Mouse (Mus musculus) midbrain, embryonic 14.5 days (tissue): ENCODE measurements around the gene Kcnq1. TPM values are rescaled to one million over a fixed set of nuclear protein-coding genes. Genes with fewer than 3 reads are reported as not detected.

ENCODE experiments used
- ATAC-seq: fragments of 200-750 bp; cut with Nextera tagmentation; 2 replicates; pipeline ENCODE4 v1.8.0; 2017; ENCODE audit warnings: moderate number of reproducible peaks, moderate library complexity; ENCODE audit not compliant: low FRiP score, low TSS enrichment
- DNase-seq: peaks from one replicate; pipeline ENCODE4 v3.0.0-alpha.2; 2015
- H3K27ac ChIP-seq: fragments of 300-500 bp; sonication (generic); replicated peaks from 2 replicates; pipeline ENCODE4 v1.5.1; 2014; ENCODE audit warnings: mild to moderate bottlenecking, low read depth, low read length, moderate library complexity
- H3K27me3 ChIP-seq: fragments of 300-500 bp; sonication (generic); 2 replicates; pipeline ENCODE4 v1.6.1; 2014; ENCODE audit warnings: low read length, control low read depth, mixed read lengths; ENCODE audit not compliant: control insufficient read depth, insufficient read depth
- H3K36me3 ChIP-seq: fragments of 300-500 bp; sonication (generic); 2 replicates; pipeline ENCODE4 v1.6.1; 2014; ENCODE audit warnings: low read length, control low read depth; ENCODE audit not compliant: control insufficient read depth, insufficient read depth
- H3K4me1 ChIP-seq: fragments of 300-500 bp; sonication (generic); 2 replicates; pipeline ENCODE4 v1.6.1; 2014; ENCODE audit warnings: mild to moderate bottlenecking, antibody characterized with exemption, low read length, control low read depth; ENCODE audit not compliant: control insufficient read depth, insufficient read depth
- H3K4me2 ChIP-seq: fragments of 300-500 bp; sonication (generic); 2 replicates; pipeline ENCODE4 v1.6.1; 2014; ENCODE audit warnings: mild to moderate bottlenecking, low read length, moderate library complexity
- H3K4me3 ChIP-seq: fragments of 300-500 bp; sonication (generic); replicated peaks from 2 replicates; pipeline ENCODE4 v1.5.1; 2014; ENCODE audit warnings: low read depth, low read length
- H3K9ac ChIP-seq: fragments of 300-500 bp; sonication (generic); replicated peaks from 2 replicates; pipeline ENCODE4 v1.6.1; 2014; ENCODE audit warnings: mild to moderate bottlenecking, low read length, moderate library complexity
- H3K9me3 ChIP-seq: fragments of 300-500 bp; sonication (generic); 2 replicates; pipeline ENCODE4 v1.6.1; 2016; ENCODE audit warnings: low read length, control low read depth, mixed read lengths; ENCODE audit not compliant: control insufficient read depth
- WGBS: fragments of 180-500 bp; shearing (Covaris S2); extraction: QIAGEN DNeasy Blood & Tissue Kit; methylation state at CpG from one replicate; pipeline ENCODE4 v1.1.7; 2014; 5-methylcytosine and 5-hydroxymethylcytosine counted together
- polyA plus RNA-seq: library from polyadenylated mRNA; unstranded; fragments of >200 nt; fragmentation: Nextera tagmentation; extraction: Ambion mirVana; gene quantifications from 2 replicates; pipeline ENCODE4 v1.2.1, GENCODE M21; 2014

The Kcnq1 gene
- polyA plus RNA-seq, 1 experiment from 2014 or later = 1.2 TPM

- 94% methylated on average over 3 of the region's 3 CpGs for WGBS
- DNase-seq (no peak), ATAC-seq (no peak)
- Histone ChIP-seq H3K9me3 (no peaks in the 10 kb centered on the region), H3K4me3 (no peak overlapping the region), H3K27me3 (no peaks in the 10 kb centered on the region), H3K4me2 (no peak overlapping the region), H3K9ac (no peak overlapping the region), H3K36me3 (no peaks in the 10 kb centered on the region), H3K27ac (no peak overlapping the region), H3K4me1 (no peaks in the 10 kb centered on the region)
Observed at GRCm38 (mm10) chr7:143189965-143190722, 84.0 kb downstream of the Kcnq1 start.

- Histone ChIP-seq H3K27me3 (no peaks in the 10 kb centered on the region), H3K4me3 (no peak overlapping the region), H3K9me3 (no peaks in the 10 kb centered on the region), H3K36me3 (no peaks in the 10 kb centered on the region), H3K27ac (no peak overlapping the region), H3K9ac (no peak overlapping the region), H3K4me2 (no peak overlapping the region), H3K4me1 (no peaks in the 10 kb centered on the region)
- ATAC-seq (no peak), DNase-seq (no peak)
- WGBS = 81% methylated on average over 5 of the region's 5 CpGs
Observed at GRCm38 (mm10) chr7:143190911-143191310, 84.7 kb downstream of the Kcnq1 start.

GRCm38 (mm10) chr7:143192392-143192791 lies 86.2 kb downstream of the Kcnq1 start:
- Histone ChIP-seq H3K9me3 (no peaks in the 10 kb centered on the region), H3K36me3 (no peaks in the 10 kb centered on the region), H3K4me3 (no peak overlapping the region), H3K4me1 (no peaks in the 10 kb centered on the region), H3K9ac (no peak overlapping the region), H3K27ac (no peak overlapping the region), H3K4me2 (no peak overlapping the region), H3K27me3 (no peaks in the 10 kb centered on the region)
- ATAC-seq = no peak
- no peak for DNase-seq
- WGBS = 94% methylated on average over 7 of the region's 7 CpGs

- no peaks in the 10 kb centered on the region for H3K36me3 ChIP-seq
- H3K9me3 ChIP-seq = no peaks in the 10 kb centered on the region
- H3K9ac ChIP-seq = no peak overlapping the region
- no peak overlapping the region for H3K4me2 ChIP-seq
- no peak for DNase-seq
- H3K4me3 ChIP-seq = no peak overlapping the region
- no peaks in the 10 kb centered on the region for H3K4me1 ChIP-seq
- no peaks in the 10 kb centered on the region for H3K27me3 ChIP-seq
- H3K27ac ChIP-seq = no peak overlapping the region
- 92% methylated on average over 7 of the region's 7 CpGs for WGBS
- ATAC-seq = no peak
Observed at GRCm38 (mm10) chr7:143194064-143194463, 87.9 kb downstream of the Kcnq1 start.

- Histone ChIP-seq H3K4me3 (no peak overlapping the region), H3K9me3 (no peaks in the 10 kb centered on the region), H3K27ac (peak overlapping the region; percentile 50), H3K4me2 (peak overlapping the region; percentile 34), H3K27me3 (no peaks in the 10 kb centered on the region), H3K4me1 (no peaks in the 10 kb centered on the region), H3K36me3 (no peaks in the 10 kb centered on the region), H3K9ac (0 out of 2 replicates have a peak overlapping the region, but pooled peaks have one; percentile 3)
- 15% methylated on average over 15 of the region's 15 CpGs for WGBS
- DNase-seq = peak; percentile 75
- ATAC-seq = peak; percentile 85
Observed at GRCm38 (mm10) chr7:143197951-143198440, 91.8 kb downstream of the Kcnq1 start.

- no peaks in the 10 kb centered on the region for H3K36me3 ChIP-seq
- H3K27me3 ChIP-seq = no peaks in the 10 kb centered on the region
- DNase-seq (no peak), ATAC-seq (0 out of 2 replicates have a peak, but pooled peaks have one; percentile 14)
- 20% methylated on average over 7 of the region's 7 CpGs for WGBS
- H3K4me3 ChIP-seq = no peak overlapping the region
- no peaks in the 10 kb centered on the region for H3K4me1 ChIP-seq
- no peak overlapping the region for H3K9ac ChIP-seq
- no peaks in the 10 kb centered on the region for H3K9me3 ChIP-seq
- H3K4me2 ChIP-seq = peak overlapping the region; percentile 34
- peak overlapping the region; percentile 50 for H3K27ac ChIP-seq
Observed at GRCm38 (mm10) chr7:143198443-143198842, 92.3 kb downstream of the Kcnq1 start.

GRCm38 (mm10) chr7:143201255-143201654 lies 95.1 kb downstream of the Kcnq1 start:
- Histone ChIP-seq H3K4me3 (no peak overlapping the region), H3K9me3 (no peaks in the 10 kb centered on the region), H3K4me1 (no peaks in the 10 kb centered on the region), H3K4me2 (no peak overlapping the region), H3K27me3 (no peaks in the 10 kb centered on the region), H3K9ac (no peak overlapping the region), H3K36me3 (no peaks in the 10 kb centered on the region), H3K27ac (no peak overlapping the region)
- 94% methylated on average over 2 of the region's 2 CpGs for WGBS
- DNase-seq (no peak), ATAC-seq (no peak)

- no peak overlapping the region for H3K9ac ChIP-seq
- H3K4me2 ChIP-seq = no peak overlapping the region
- H3K9me3 ChIP-seq = no peaks in the 10 kb centered on the region
- H3K4me1 ChIP-seq = no peaks in the 10 kb centered on the region
- no peak for ATAC-seq
- H3K27ac ChIP-seq = no peak overlapping the region
- WGBS = 94% methylated on average over 6 of the region's 6 CpGs
- no peaks in the 10 kb centered on the region for H3K36me3 ChIP-seq
- H3K27me3 ChIP-seq = no peaks in the 10 kb centered on the region
- DNase-seq = no peak
- no peak overlapping the region for H3K4me3 ChIP-seq
Observed at GRCm38 (mm10) chr7:143203897-143204296, 97.7 kb downstream of the Kcnq1 start.

GRCm38 (mm10) chr7:143207044-143207443 lies 100.9 kb downstream of the Kcnq1 start:
- no peaks in the 10 kb centered on the region for H3K9me3 ChIP-seq
- DNase-seq (no peak), ATAC-seq (no peak)
- H3K4me3 ChIP-seq = no peak overlapping the region
- H3K36me3 ChIP-seq = no peaks in the 10 kb centered on the region
- H3K4me2 ChIP-seq = no peak overlapping the region
- no peaks in the 10 kb centered on the region for H3K27me3 ChIP-seq
- 62% methylated on average over 4 of the region's 4 CpGs for WGBS
- H3K27ac ChIP-seq = no peak overlapping the region
- no peaks in the 10 kb centered on the region for H3K4me1 ChIP-seq
- H3K9ac ChIP-seq = no peak overlapping the region
